Mouse (Mus musculus) ovary, postnatal 14 days (tissue): ENCODE data around the gene Zfp81.
"Not testable (repeated sequence)": the region's sequence is repeated elsewhere in the genome, so short reads cannot be mapped to it uniquely, and the experiment has no call there.

Experiments used
- DNase-seq: peaks from one replicate; pipeline ENCODE4 v3.0.0; 2022; ENCODE audit warnings: low spot score

The Zfp81 gene

DNA sequence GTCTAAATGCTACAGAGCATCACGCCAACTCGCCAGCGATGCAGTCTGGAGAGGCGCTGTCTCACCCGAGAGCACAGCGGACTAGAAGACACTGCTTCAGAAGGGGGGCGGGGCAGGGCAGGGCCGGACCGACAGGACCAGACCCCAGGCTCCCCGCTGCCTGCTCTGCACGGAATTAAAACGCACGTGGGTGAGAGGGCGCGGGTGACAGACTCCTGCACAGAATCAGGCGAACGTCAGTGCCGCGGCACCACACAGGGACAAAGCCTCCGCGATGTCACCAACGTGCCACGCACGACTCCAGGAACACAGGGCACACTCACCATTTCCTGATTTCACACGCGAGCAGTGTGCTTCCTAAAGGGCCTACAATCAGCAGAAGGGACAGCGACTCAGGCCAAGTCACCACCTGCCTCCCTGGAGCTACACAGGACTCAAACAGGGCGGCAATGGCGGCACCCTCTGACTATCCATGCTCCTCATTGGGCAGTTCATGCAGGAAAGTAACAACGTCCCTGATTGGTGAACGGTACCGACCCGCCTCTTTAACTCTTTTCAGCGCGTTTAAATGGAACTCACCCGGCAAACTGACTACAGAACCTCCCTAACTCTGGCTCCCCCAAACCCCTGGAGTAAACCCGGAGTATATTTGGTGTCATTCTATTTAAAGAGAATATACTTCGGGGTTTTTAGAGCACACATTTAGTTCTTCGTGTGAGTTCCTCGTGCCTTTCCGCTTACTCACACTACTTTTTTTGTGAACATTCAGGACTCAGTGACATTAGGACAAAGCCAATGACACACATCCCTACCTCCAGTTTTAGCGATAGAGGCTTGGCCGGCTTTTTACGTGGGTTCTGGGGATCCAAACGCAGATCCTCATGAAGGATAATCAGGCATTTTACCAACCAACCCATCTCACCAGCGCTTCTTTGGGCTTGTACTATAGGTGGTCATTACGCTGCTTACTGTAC is at the start of gene Zfp81:
TSS of gene Zfp81 (minus strand) at position 468 of the 974 bp plus-strand sequence.
- DNase-seq, result peak; percentile 70

DNA sequence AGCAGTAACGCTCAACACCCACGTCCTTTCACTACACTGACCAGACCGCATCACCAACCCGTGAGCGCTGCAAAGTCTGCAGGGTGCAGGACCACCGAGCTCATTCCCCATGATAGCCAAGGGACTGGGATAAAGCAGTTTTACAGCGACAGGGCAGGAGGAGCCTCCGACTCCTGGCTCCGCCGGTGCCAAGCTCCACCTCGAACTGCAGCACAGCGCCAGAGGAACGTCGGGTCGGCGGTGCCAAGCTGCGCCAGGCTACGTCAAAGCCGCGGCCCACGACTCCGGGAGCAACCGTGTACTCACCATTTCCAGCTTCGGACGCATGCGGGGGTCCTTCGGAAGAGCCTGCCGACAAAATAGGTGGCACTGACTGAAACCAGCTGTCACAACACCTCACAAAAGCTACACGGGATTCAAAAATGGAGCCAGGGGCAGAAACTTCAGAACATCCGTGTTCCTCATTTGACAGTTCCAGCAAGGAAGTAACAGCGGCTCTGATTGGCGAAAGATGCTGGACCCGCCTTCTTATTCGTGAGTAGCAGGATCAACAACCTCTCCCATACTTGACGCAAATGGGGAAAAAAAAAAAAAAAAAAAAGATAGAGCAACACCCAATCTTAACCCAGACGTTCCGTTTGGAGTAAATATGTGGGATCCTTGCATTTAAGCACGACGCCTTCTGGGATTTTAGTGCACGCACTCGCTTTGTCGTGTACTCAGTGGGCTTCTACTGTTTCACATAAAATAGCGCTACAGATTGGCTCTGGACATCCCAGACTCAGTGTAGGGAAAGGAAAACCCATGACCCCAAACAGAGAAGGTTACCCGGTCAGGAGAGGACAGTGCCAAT is 35.7 kb upstream of the Zfp81 start, which contains the start of gene Zfp101:
TSS of gene Zfp101 (minus strand) at position 460 of the 853 bp plus-strand sequence.
- DNase-seq, result peak; percentile 79

DNA sequence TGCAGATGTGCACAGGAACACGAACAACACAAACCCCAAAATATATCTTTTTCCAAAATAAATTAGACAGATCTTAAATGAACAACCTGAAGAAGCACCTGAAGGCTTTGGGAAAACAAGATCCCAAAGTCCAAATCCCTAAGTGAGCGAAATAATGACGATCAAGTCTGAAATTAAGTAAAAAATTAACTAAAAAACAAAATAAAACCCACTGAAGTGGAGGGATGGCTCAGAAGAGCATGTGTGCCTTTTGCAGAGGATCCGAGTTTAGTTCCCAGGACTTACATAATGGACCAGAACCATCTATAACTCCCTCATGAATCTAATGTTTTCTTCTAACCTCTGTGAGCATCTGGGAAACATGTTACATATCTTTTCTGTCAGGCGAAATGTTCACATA is 33.6 kb upstream of the Zfp81 start:
- no peak for DNase-seq

DNA sequence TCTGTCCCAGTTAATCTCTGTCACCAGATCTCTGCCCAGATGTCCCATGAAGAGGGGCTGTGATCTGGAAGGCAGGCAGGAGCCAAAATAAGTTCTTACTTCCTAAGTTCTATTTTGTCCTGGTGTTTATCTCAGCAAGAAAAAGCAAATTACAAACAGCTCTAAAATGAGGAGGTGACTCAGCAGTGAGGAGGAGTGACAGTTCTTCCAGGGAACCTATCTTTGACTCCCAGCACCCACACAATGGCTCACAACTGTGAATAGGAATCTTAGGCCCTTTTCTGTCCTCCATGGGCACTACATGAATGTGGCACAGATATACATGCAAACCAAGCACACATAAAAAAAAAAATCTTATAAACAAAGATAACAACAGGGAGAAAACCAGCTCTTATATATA is 27.0 kb upstream of the Zfp81 start:
- no peak for DNase-seq

DNA sequence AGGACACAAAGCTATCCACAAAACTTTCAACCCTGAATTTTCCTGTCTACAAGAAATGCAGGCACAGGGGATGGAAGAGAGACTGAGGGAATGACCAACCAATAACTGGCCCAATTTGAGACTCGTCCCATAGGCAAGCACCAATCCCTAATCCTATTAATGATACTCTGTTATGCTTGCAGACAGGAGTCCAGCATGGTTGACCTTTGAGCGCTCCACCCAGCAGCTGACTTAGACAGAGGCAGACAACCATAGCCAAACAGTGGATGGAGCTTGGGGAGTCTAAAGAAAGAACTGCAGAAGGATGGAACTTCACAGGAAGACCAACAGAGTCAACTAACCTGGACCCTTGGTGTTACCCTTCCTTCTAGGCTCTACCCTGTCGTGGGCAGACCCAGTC is 14.1 kb upstream of the Zfp81 start:
- DNase-seq, result no peak

DNA sequence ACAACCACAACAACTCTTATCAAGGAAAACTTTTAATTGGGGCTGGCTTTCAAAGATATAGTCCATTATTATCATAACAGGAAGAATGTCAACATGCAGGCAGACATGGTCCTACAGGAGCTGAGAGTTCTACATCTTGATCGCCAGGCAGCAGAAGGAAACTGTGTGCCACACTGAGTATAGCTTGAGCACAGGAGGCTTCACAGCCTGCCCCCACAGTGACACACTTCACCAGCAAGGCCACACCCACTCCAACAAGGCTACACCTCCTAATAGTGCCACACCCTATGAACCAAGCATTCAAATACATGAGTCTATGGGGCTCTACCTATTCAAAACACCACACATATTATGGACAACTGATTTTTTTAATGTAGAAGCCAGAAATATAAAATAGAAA is 5.7 kb downstream of the Zfp81 start:
- DNase-seq, result no peak

DNA sequence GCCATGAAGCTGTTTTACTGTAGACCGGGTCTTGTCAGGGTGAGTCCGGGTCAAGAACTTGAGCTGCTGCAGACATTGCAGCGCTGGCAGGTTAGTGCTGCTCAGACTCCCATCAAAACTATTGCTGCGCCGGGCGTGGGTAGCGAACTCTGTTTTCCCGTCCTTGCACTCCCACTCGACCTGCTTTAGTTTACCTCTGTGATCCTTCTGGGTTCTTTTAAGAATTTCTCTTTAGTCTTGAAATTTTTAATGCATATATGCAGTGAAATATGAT is 68.9 kb downstream of the Zfp81 start:
- not testable (repeated sequence) for DNase-seq

DNA sequence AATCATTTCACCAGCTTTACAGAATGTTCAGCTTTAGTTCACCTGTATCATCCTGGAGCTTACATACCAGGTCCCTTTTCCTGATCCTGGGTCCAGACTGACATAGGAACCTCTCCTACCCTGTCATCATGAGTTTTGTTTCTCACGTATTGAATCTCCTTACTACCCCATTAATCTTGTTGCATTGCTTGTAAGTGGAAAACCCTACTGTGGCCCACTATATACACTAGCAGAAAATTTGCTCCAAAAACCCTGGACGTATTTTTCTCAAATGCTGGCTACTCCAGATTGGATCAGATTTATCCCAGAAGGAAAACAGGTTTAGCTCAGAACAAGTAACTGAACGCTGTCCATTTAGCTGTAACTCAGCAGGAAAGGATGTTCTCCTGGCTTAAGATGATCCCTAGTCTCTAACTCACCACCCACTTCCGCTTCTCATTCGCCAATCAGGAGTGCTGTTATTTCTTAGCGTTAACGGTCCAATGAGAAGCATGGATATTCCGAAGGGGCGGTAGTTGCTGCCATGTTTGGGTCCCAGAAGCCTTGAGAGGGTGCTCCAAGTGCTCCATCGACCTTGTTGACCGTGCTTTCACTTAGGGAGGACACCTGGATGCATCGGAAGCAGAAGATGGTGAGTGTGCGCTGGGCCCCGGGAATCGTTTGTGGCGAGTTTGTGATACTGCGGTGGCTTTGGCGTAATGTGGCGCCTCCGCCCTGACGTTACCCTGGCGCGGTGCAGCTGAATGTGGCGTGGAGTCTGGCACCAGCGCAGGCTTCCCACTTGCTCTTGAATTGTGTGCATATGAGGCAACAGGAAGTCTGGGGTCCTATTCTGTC is 69.4 kb downstream of the Zfp81 start, which contains the start of gene Zfp955b:
TSS of gene Zfp955b (plus strand) at position 506 of the 837 bp plus-strand sequence.
- not testable (repeated sequence) for DNase-seq
